Mouse (Mus musculus): ENCODE measurements around the gene Spn. TPM values are rescaled to one million over a fixed set of nuclear protein-coding genes. Genes with fewer than 3 reads are reported as not detected.
A peak's percentile ranks its signal among the peaks of the same experiment; 100 is the strongest.
"Not testable (repeated sequence)": the region's sequence is repeated elsewhere in the genome, so short reads cannot be mapped to it uniquely, and the experiment has no call there.

Gene Spn
- total RNA-seq (2021), result under 1 TPM; 0.16 to 0.86 TPM
- long read RNA-seq, experiment 1, result 0 reads
- long read RNA-seq, experiment 2, result 0 reads

DNA sequence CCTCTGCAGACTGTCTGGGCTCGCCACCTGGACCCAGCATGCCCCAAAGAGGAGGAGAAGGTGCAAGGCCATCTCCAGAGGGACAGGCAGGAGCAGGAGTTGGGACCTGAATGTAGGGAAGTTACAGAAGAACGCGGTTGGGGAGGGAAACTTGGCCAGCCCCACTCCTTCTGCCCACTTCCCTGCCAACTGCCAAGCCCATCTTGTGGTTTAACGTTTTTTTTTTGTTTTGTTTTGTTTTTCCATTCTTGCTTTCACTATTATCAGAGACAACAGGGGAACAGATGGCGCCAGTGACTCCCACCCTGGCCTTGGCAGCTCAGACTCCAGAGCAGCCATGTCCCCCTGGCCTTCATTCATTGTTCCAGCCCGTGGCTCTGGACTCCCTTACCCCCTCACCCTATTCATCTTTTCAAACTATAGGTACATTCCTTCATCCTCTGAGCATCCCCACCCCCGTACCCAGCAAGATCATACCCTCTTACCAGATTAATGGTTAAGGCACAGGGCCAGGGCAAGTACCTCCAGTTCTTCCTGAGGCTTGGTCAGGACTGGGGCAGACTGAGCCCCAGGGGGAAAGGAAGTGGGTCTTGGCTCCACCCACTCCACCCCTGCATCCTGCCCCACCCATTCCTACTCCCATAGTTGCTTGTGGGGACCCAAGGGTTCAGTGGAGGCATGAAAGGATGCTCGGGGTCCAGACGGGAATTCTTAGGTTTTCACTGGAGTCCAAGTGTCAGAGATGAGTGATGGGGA lies at the start of gene Spn:
Spn (minus strand) TSS at position 562 of the 756 bp plus-strand sequence.
- DNase-seq, result no peak

DNA sequence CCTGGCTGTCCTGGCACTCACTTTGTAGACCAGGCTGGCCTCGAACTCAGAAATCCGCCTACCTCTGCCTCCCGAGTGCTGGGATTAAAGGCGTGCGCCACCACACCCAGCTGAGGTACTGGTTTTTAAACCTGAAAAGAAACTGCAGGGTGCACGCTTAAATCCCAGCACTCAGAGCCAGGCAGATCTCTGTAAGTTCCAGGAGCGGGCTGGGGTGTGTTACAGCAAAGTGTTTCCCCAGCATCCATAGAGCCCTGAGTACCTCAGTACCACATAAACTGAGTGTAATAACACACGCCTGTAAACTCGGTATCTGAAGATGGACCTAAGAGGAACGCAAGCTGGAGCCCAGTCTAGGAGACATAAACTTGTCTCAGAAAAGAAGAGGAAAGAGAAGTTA lies 49.7 kb upstream of the Spn start:
- no peak for DNase-seq

DNA sequence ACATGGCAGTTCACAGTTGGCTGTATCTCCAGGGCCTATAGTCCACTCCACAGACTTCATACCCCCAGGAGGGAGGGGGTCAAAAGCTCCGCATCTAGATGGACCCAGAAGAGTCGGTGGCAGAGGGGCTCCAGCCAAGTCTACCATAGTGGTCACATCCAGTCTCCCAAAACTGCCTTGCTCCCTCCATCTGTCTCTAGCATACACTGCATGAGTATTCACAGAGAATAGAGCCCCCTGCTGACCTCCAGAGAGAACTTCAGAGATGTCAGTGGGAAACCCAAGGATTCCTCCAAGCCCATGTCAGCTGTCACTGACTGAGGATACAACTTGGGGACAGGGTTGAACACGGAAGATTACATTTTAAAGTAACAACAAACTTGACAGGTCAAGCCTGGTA lies 48.0 kb upstream of the Spn start:
- no peak for DNase-seq

DNA sequence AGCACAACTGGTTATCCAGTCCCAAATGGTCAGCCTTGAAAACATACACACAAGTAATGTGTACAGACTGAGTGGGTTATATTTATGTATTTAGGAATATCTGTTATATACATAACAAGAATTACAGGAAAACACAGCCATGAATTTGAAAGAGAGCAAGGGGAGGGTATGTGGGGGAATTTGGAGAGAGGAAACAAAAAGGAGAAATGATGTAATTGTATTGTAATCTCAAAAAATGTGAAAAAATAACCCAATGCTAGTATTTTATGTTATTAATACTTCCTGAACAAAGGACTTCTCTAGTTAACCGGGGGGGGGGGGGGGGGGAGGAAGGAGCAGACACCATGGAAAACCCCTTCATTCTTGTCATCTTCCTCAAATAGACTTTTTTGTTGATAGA lies 47.1 kb upstream of the Spn start:
- DNase-seq, result no peak

DNA sequence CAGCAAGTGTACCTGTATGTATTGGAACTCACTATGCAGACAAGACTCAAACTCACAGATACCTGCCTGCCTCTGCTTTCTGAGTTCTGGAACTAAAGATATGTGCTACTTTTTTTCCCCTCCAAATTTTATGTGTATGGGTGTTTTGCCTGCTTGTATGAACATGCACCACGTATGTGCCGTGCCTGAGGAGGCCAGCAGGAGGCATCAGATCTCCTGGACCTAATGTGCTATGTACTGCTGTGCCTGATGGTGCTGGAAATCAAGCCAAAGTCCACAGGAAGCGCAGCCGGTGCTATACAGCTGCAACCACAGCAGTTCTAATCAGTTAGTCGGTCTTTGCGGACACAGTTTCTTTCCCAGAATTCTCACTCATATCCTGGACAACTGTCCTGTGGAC lies 46.2 kb upstream of the Spn start:
- peak; percentile 19 for DNase-seq

DNA sequence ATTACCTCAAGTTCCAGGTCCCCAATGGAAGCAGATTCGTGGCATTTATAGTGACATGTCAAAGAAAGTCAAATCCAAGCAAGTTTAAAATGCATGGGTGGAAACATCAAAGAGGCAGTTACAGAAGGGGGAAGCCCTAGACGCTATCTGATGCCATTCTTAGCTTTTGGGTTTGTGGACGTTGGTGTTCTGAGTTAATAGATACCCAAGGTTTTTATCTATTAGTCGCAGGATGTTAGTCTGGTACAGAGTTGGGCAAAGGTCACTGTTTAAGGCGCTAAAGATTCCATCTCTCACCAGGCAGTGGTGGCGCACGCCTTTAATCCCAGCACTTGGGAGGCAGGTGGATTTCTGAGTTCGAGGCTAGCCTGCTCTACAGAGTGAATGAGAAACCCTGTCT lies 45.7 kb upstream of the Spn start:
- DNase-seq, result no peak

DNA sequence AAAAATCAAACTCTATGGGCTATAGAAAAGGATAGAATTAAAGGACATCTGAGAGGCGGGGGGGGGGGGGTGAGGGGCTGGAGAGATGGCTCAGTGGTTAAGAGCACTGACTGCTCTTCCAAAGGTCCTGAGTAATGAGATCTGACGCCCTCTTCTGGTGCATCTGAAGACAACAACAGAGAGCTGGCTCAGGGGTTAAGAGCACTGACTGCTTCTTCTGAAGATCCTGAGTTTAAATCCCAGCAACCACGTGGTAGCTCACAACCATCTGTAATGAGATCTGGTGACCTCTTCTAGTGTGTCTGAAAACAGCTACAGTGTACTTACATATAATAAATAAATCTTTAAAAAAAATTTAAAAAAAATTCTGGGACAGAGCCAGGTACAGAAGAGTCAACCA lies 44.1 kb upstream of the Spn start:
- DNase-seq, result not testable (repeated sequence)

DNA sequence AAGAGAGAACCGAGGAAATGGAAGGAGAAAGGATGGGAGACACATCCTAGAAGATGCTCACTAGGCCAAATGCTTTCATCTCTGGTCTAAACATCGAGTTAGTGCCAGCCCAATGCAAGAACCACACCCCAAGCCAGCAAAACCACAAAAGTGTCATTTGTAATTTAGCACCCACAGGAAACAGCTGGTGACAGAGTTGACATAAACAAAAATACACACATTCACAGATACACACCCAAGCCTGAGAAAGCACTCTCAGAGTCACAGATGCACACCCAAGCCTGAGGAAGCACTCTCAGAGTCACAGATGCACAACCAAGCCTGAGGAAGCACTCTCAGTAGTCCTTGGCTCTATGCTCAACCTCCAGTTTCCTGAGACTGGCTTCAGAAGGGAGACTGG lies 43.2 kb upstream of the Spn start:
- DNase-seq, result no peak

DNA sequence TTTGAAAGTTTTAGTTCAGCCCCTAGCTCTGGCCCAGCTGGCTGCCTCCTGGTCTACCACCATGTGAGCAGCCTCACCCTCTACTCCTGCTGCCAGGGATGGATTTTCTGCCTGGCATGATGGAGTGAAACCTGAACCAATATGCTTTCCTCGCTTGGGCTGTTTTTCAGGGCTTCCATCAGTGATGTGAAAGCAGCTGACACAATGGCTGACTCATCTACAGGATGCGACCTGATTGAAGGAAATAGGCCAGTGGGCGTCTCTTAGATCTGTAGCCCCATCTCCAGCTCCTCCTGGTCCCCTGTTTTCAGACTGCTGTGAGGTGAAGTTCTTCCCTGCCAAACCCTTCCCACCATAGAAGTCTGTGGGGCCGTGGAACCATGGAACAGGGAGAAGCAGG lies 39.3 kb upstream of the Spn start:
- DNase-seq, result no peak

DNA sequence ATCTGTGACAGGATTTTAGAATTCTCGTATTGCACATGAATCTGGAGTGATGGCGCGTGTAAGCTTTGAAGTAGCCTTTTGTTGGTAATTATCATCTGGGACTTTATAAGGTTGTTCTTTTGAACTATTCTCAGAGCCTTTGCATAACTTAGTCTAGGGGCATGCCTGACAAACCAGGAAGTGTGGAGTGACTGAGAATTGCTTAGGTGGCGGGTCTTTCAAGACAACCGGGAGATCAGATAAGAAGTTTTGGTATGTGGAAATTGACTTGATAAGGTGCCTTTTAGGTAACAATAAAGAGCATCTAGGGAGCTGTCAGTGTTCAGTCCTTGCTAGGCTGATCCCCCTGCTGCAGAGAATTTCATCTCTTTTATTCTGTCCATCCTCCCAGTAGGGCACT lies 28.9 kb upstream of the Spn start:
- no peak for DNase-seq

DNA sequence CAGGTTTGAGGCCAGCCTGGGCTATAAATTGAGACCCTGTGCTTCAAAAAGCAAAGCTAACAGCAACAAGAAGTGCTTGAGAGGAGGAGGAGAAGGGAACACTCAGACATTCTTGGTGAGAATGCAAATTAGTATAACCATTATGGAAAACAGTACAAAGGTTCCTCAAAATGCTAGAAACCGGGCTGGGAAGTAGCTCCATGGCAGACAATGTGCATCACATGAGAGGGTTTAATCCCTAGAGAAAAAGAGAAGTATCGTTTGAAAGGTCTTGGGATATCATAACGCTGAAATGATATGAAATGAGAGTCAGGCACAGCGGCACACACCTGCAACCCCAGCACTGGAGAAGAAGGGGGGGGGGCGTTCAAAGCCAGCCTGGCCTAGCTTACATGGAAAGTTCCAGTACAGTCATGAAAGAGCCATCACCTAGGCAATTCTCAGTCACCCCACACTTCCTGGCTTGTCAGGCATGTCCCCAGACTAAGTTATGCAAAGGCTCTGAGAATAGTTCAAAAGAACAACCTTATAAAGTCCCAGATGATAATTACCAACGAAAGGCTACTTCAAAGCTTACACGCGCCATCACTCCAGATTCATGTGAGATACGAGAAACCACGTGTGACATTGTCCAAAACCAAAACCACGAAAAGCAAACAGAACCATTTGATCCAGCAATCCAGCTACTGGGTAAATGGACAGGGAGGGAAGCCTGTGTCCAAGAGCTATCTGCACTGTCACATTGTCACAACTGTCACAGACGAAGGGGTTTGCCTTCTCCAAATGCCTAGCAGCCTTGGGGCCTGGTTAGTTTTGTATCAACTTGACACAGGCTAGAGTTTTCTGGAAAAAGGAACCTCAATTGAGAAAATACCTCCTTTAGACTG lies 28.2 kb upstream of the Spn start:
- no peak for DNase-seq

DNA sequence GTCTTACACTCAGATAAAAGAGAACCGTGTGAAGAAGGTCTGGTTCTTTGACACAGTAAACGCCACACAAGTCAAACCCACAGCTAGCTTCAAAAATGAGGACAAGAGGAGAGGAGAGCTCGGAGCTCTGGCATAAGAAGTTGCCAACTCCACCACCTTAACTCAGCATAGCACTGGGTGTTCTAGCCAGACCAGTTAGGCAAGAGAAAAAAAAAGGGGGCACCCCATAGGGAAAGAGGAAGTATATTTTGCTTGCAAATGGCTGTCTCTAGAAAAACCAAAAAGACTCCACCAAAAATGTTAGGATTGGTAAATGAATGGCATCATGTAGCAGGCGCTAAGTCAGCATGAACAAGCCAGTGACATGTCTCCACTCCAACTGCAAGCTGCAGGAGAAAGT lies 26.4 kb upstream of the Spn start:
- DNase-seq, result no peak

DNA sequence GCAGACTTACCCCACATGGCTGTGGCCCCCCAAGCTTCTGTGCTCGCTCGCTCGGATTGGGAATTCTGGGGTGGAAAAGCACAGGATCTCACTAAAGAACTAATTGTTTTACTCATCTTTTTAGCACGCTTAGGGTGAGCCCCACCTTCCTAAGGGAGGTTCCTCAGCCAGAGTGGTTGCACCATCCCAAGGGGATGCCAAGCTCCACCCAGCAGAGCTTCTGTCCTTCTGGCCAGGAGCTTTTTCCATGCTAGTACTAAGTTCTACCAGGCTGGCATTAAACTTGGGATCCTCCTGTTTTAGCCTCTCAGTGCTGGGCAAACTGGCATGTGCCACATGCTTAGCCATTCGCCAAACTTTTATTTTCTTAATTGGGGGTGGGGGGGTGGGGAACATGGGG lies 24.9 kb upstream of the Spn start:
- no peak for DNase-seq

DNA sequence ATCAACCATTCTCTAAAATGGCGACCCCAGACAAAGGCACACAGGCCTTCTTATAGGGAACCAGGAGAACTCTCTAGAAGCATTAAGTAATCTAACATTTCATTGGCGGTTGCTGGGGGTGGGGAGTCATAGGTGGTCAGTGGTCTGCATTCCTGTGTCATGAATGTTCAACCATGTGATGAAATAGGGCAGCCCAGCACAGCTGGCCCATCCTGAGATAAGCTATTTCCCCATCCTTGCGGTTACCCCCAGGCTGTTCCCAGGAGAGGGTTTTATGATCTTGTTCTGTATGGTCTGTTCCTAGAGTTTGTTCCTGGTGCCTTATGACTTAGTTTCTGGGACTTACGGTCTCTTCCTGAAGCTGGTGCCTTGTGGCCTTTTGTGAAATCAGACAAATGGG lies 19.9 kb upstream of the Spn start:
- DNase-seq, result no peak

DNA sequence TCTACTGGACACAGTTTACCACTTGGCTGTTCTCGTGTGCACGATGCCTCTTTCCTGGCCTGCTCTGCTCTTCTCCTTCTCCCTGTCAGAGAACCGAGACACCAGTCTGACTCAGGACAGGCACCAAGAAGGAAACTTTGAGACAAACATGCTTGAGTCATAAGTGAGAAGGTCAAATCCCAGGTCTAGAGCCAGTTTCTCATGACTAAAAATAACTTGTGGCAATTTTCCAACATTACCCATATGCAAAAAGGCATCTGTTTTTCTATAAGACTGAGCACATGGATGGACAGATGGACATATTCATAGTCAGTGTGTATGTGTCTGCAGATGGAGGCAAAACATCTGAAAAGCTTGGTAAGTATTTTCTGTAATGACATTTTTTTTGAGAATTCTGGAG lies 15.9 kb upstream of the Spn start:
- DNase-seq, result no peak

DNA sequence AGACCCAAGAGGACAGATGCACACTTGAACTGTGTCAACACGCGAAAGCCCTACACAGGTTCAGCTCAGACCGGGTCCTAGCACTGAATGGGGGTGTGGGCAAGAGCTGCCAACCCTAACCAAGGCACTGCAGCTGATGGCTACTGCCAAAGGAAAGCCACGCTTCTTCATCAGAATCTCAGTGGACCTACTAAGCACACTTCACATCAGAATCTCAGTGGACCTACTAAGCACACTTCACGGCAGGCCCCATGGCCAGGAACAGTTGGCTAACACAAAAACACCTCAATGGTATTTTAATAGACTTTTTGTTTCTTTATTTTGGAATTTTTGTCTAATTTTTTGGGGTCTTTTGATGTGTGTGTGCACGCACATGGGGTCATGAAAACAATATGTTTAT lies 14.8 kb upstream of the Spn start:
- DNase-seq, result no peak

DNA sequence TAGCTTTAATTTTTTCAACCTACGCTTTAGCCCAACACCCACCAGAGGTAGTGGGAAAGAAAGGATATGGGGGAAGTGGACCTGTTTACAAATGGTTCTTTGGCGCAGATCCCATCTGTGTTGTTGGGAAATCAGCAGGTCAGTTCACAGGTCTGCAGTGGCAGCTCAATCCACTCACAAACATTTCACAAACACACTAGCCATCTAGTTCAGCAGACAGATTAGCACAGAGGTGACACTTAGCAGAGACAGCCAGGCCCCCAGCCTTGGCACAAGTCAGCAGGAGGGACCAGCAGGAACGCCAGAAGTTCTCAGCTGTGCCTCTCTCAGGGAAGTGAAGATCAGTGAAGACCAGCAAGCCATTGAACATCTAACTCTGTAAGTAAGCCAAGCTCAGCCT lies 10.3 kb upstream of the Spn start:
- DNase-seq, result no peak

DNA sequence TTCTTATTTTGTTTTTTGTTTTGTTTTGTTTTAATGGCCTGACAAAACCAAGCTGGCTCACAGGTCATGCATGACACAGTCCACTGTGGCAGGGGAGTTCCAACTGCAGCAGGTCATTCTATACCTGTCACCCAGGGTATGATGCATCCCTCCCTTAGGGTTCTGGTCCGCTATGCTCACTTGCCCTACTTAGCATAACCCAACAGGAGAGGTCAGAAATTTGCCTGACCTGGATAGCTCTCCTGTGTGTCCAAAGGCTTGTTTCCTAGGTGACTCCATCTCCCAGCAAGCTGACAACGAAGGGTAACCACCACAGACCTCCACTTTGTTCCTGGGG lies 8.6 kb upstream of the Spn start:
- DNase-seq, result no peak

DNA sequence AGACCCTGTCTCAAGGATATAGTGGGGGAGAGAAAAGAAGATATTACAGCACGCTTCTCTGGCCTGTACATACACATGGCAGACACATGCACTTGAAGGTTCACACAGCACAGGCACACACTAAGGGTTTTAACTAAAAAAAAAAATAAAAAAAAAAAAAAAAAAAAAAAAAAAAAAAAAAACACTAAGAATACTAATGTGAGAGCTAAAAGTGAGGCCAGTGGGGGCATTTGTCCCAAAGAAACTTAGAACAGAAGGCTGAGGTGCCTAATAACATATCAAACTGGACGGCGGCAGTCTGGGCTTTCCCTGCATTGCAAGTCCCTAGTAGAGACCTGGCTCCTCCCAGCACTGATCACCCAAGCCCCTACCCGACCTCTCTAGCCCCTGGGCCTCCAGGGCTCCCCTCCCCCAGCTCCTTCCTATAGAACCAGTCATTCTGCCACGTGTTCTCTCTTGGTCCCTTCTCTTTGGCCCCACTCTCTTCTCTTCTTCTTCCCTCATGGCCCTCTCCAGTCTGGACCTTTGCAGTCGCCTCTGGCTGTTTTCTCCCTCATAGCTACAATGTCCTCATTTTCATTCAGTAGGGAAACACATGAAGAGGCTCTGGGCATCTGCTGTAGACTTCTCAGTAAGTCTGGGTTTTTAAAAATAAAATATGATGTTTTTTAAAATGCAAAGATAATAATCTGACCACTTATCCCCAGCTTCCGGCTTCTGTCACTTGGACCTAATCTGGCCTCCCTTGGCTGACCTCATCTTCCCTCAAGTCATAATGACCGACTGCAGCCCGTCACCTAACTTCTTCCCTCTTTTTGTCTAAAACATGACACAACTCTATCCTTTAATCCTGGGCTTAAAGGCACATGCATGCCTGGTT lies 8.0 kb upstream of the Spn start:
- DNase-seq, result no peak

DNA sequence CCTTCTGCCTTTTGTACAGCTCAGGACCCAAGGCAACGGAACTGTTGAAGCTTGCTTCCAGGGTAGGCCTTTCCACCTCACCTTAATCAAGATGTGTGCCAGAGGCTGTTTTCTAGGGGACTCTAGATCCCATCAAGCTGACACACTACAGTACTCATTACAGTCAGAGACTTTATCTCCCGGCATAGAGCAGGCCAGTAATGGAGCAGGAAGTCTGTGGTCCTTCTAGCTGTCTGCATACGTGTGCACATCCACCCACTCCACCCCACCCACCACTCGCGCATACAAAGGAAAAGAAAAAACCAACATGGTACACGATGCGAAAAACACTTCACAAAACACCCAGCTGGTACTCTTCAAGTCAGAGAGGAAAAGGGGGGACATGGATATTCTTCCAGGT lies 6.8 kb upstream of the Spn start:
- no peak for DNase-seq

DNA sequence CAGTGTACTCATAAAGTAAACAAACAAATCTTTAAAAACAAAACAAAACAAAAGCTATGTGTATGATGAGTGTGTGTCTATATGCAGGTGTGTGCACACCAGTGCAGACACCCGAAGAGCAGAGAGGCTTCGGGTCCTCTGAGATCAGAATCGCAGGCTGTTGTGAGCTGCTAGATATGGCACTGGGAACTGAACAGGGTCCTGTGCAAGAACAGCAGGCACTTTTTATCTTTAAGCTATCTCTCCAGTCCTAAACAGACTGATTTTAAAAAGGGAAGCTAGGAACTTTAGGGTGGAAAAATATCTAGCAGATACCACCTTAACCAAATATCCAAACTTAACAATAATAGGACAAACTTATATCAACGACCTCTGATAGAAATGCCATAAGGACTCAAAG lies 5.0 kb upstream of the Spn start:
- DNase-seq, result no peak

DNA sequence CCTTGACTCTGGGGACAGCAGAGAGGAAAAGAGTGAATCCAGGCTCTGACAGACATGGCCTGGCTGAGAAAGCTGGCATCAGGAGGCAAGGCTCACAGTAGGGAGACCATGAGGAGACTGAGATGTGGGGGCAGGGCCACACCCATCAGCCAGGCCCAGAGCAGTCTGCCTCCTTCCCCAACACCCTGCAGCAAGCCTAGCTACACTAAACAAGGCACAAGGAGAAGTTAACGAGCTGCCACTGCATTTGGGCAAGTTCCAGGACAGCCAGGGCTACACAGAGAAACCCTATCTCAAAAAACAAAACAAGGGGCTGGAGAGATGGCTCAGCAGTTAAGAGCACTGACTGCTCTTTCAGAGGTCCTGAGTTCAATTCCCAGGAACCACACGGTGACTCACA lies 4.6 kb upstream of the Spn start:
- DNase-seq, result no peak

Data from gastrocnemius, postnatal 10 days (tissue).